Mouse (Mus musculus): ENCODE results near the gene Rngtt. TPM values are rescaled to one million over a fixed set of nuclear protein-coding genes. Genes with fewer than 3 reads are reported as not detected.

Rngtt gene
- total and polyA plus RNA-seq, 2 experiments from 2014 or later = 8.9 to 10.0 TPM

GRCm38 (mm10) chr4:33544755-33545576 lies 234.9 kb downstream of the Rngtt start:
- no peaks in the 10 kb centered on the region for H3K27me3 ChIP-seq (ENCODE audit: control insufficient read depth, insufficient read depth, low read length)
- H3K36me3 ChIP-seq (replicated peaks; ENCODE audit: control insufficient read depth, insufficient read depth, low read length) = no peaks in the 10 kb centered on the region
- no peak for ATAC-seq (ENCODE audit: insufficient read depth, low read depth)
- H3K9me3 ChIP-seq (replicated peaks; ENCODE audit: control insufficient read depth, low read length) = no peaks in the 10 kb centered on the region; the same call in 1 of the 2 replicates
- no peak for DNase-seq (ENCODE audit: low spot score)
- no peaks in the 10 kb centered on the region for H3K4me1 ChIP-seq (ENCODE audit: control insufficient read depth, insufficient read depth)
- H3K4me2 ChIP-seq (ENCODE audit: low read depth, low read length) = no peak overlapping the region
- H3K27ac ChIP-seq (ENCODE audit: low read depth) = no peak overlapping the region
- 63% methylated on average over 13 of the region's 13 CpGs for WGBS
- no peak overlapping the region for H3K4me3 ChIP-seq (ENCODE audit: low read depth, low read length)
- H3K9ac ChIP-seq (replicated peaks; ENCODE audit: low read depth, low read length) = no peak overlapping the region
- TF ChIP-seq CTCF (IDR thresholded peaks at IDR 0.05; ENCODE audit: low read depth) = no peak
- TF ChIP-seq EP300 (IDR thresholded peaks at IDR 0.05; ENCODE audit: low read depth) = no peak

GRCm38 (mm10) chr4:33545577-33545879 lies 235.4 kb downstream of the Rngtt start:
- Histone ChIP-seq H3K4me2 (ENCODE audit: low read depth, low read length) (no peak overlapping the region), H3K9ac (replicated peaks; ENCODE audit: low read depth, low read length) (no peak overlapping the region), H3K4me3 (ENCODE audit: low read depth, low read length) (no peak overlapping the region), H3K9me3 (replicated peaks; ENCODE audit: control insufficient read depth, low read length) (no peaks in the 10 kb centered on the region; the same call in 1 of the 2 replicates), H3K36me3 (replicated peaks; ENCODE audit: control insufficient read depth, insufficient read depth, low read length) (no peaks in the 10 kb centered on the region), H3K27ac (ENCODE audit: low read depth) (no peak overlapping the region), H3K4me1 (ENCODE audit: control insufficient read depth, insufficient read depth) (no peaks in the 10 kb centered on the region), H3K27me3 (ENCODE audit: control insufficient read depth, insufficient read depth, low read length) (no peaks in the 10 kb centered on the region)
- DNase-seq (ENCODE audit: low spot score) (no peak), ATAC-seq (ENCODE audit: insufficient read depth, low read depth) (no peak)
- WGBS = 70% methylated on average over 6 of the region's 6 CpGs
- TF ChIP-seq EP300 (IDR thresholded peaks at IDR 0.05; ENCODE audit: low read depth) (no peak), CTCF (IDR thresholded peaks at IDR 0.05; ENCODE audit: low read depth) (no peak)

- Histone ChIP-seq H3K9ac (replicated peaks; ENCODE audit: low read depth, low read length) (no peak overlapping the region), H3K27me3 (ENCODE audit: control insufficient read depth, insufficient read depth, low read length) (0 out of 2 replicates have a peak, but pooled peaks cover 5% of the 10 kb centered on the region), H3K4me3 (ENCODE audit: low read depth, low read length) (no peak overlapping the region), H3K27ac (ENCODE audit: low read depth) (no peak overlapping the region), H3K4me2 (ENCODE audit: low read depth, low read length) (no peak overlapping the region), H3K9me3 (replicated peaks; ENCODE audit: control insufficient read depth, low read length) (no peaks in the 10 kb centered on the region; the same call in 1 of the 2 replicates), H3K4me1 (ENCODE audit: control insufficient read depth, insufficient read depth) (no peaks in the 10 kb centered on the region), H3K36me3 (replicated peaks; ENCODE audit: control insufficient read depth, insufficient read depth, low read length) (no peaks in the 10 kb centered on the region)
- DNase-seq (ENCODE audit: low spot score) = no peak
- 85% methylated on average over 11 of the region's 11 CpGs for WGBS
- no peak for TF ChIP-seq CTCF (IDR thresholded peaks at IDR 0.05; ENCODE audit: low read depth)
- no peak for TF ChIP-seq EP300 (IDR thresholded peaks at IDR 0.05; ENCODE audit: low read depth)
- no peak for ATAC-seq (ENCODE audit: insufficient read depth, low read depth)
Observed at GRCm38 (mm10) chr4:33546278-33546677, 236.2 kb downstream of the Rngtt start.

- DNase-seq (ENCODE audit: low spot score) (peak; percentile 23), ATAC-seq (ENCODE audit: insufficient read depth, low read depth) (no peak)
- no peaks in the 10 kb centered on the region for H3K9me3 ChIP-seq (replicated peaks; ENCODE audit: control insufficient read depth, low read length)
- 73% methylated on average over 8 of the region's 8 CpGs for WGBS
- TF ChIP-seq EP300 (IDR thresholded peaks at IDR 0.05; ENCODE audit: low read depth) = no peak
- TF ChIP-seq CTCF (IDR thresholded peaks at IDR 0.05; ENCODE audit: low read depth) = no peak
- H3K4me1 ChIP-seq (ENCODE audit: control insufficient read depth, insufficient read depth) = no peaks in the 10 kb centered on the region
- no peak overlapping the region for H3K4me2 ChIP-seq (ENCODE audit: low read depth, low read length)
- H3K9ac ChIP-seq (replicated peaks; ENCODE audit: low read depth, low read length) = no peak overlapping the region
- H3K4me3 ChIP-seq (ENCODE audit: low read depth, low read length) = no peak overlapping the region
- H3K27ac ChIP-seq (ENCODE audit: low read depth) = no peak overlapping the region
- H3K36me3 ChIP-seq (replicated peaks; ENCODE audit: control insufficient read depth, insufficient read depth, low read length) = no peaks in the 10 kb centered on the region
- H3K27me3 ChIP-seq (ENCODE audit: control insufficient read depth, insufficient read depth, low read length) = 0 out of 2 replicates have a peak, but pooled peaks cover 5% of the 10 kb centered on the region
Observed at GRCm38 (mm10) chr4:33547315-33547929, 237.3 kb downstream of the Rngtt start.

- Histone ChIP-seq H3K36me3 (replicated peaks; ENCODE audit: control insufficient read depth, insufficient read depth, low read length) (no peaks in the 10 kb centered on the region), H3K4me3 (ENCODE audit: low read depth, low read length) (no peak overlapping the region), H3K4me1 (ENCODE audit: control insufficient read depth, insufficient read depth) (no peaks in the 10 kb centered on the region), H3K4me2 (ENCODE audit: low read depth, low read length) (no peak overlapping the region), H3K27me3 (ENCODE audit: control insufficient read depth, insufficient read depth, low read length) (peaks cover 10% of the 10 kb centered on the region; the same call in 1 of the 2 replicates), H3K9me3 (replicated peaks; ENCODE audit: control insufficient read depth, low read length) (no peaks in the 10 kb centered on the region), H3K9ac (replicated peaks; ENCODE audit: low read depth, low read length) (no peak overlapping the region), H3K27ac (ENCODE audit: low read depth) (no peak overlapping the region)
- no peak for DNase-seq (ENCODE audit: low spot score)
- ATAC-seq (ENCODE audit: insufficient read depth, low read depth) = no peak
- 52% methylated on average over 5 of the region's 5 CpGs for WGBS
- TF ChIP-seq CTCF (IDR thresholded peaks at IDR 0.05; ENCODE audit: low read depth) (no peak), EP300 (IDR thresholded peaks at IDR 0.05; ENCODE audit: low read depth) (no peak)
Observed at GRCm38 (mm10) chr4:33549606-33550005, 239.5 kb downstream of the Rngtt start.

Small RNA genes within 50 kb of the gene (microRNA-seq; reads per million reads assigned to microRNA genes)
- gene Mir8118 = not detected

Other genes starting within 250 kb of the Rngtt start
- not detected in 2 replicates for gene Gabrr2, start 247.3 kb upstream of the Rngtt start, total RNA-seq (2014; rRNA removed; ENCODE audit: low replicate concordance)
- 0.26 TPM in 1 of 2 replicates, not detected in the other for gene Gabrr2, start 247.3 kb upstream of the Rngtt start, polyA plus RNA-seq (2015; fragmentation: Nextera tagmentation; extraction: Ambion mirVana)
- not detected in 2 replicates for gene Gabrr1, start 177.8 kb upstream of the Rngtt start, total RNA-seq (2014; rRNA removed; ENCODE audit: low replicate concordance)
- gene Gabrr1, start 177.8 kb upstream of the Rngtt start, polyA plus RNA-seq (2015; fragmentation: Nextera tagmentation; extraction: Ambion mirVana) = not detected in 2 replicates
- gene Pm20d2, start 120.6 kb upstream of the Rngtt start, total RNA-seq (2014; rRNA removed; ENCODE audit: low replicate concordance) = 10.3 and 11.1 TPM in 2 replicates
- gene Pm20d2, start 120.6 kb upstream of the Rngtt start, polyA plus RNA-seq (2015; fragmentation: Nextera tagmentation; extraction: Ambion mirVana) = 2.8 and 4.4 TPM in 2 replicates
- 0.19 TPM in 1 of 2 replicates, not detected in the other for gene Srsf12, start 101.3 kb upstream of the Rngtt start, total RNA-seq (2014; rRNA removed; ENCODE audit: low replicate concordance)
- 0.38 and 0.48 TPM in 2 replicates for gene Srsf12, start 101.3 kb upstream of the Rngtt start, polyA plus RNA-seq (2015; fragmentation: Nextera tagmentation; extraction: Ambion mirVana)
- 90.0 and 127 TPM in 2 replicates for gene Pnrc1, start 20.1 kb upstream of the Rngtt start, total RNA-seq (2014; rRNA removed; ENCODE audit: low replicate concordance)
- gene Pnrc1, start 20.1 kb upstream of the Rngtt start, polyA plus RNA-seq (2015; fragmentation: Nextera tagmentation; extraction: Ambion mirVana) = 61.8 and 80.8 TPM in 2 replicates